Mouse (Mus musculus): ENCODE data around the gene Nxt1.

- no peak for TF ChIP-seq POLR2A (IDR thresholded peaks at IDR 0.05; ENCODE audit: low read depth, low read length)
- no peak for TF ChIP-seq CTCF (IDR thresholded peaks at IDR 0.05; ENCODE audit: extremely low read depth, insufficient read depth, insufficient read length, insufficient replicate concordance)
These were observed 6.9 kb downstream of the Nxt1 start for GRCm38 (mm10) chr2:148679346-148679745.
